Mouse (Mus musculus) testis, adult 2 months (tissue): ENCODE data around the gene Slc16a2.

Experiments
- CTCF ChIP-seq: fragments of 200-500 bp; IDR thresholded peaks from 2 replicates; pipeline ENCODE4 v1.5.1; 2012; ENCODE audit warnings: low read depth, mild to moderate bottlenecking, inconsistent platforms, low read length, moderate library complexity; ENCODE audit not compliant: control insufficient read depth, insufficient read depth, insufficient replicate concordance
- POLR2A ChIP-seq: fragments of 200-500 bp; IDR thresholded peaks from 2 replicates; pipeline ENCODE4 v1.6.1; 2012; ENCODE audit warnings: low read depth, mild to moderate bottlenecking, inconsistent platforms, low read length, moderate library complexity; ENCODE audit not compliant: control insufficient read depth

DNA sequence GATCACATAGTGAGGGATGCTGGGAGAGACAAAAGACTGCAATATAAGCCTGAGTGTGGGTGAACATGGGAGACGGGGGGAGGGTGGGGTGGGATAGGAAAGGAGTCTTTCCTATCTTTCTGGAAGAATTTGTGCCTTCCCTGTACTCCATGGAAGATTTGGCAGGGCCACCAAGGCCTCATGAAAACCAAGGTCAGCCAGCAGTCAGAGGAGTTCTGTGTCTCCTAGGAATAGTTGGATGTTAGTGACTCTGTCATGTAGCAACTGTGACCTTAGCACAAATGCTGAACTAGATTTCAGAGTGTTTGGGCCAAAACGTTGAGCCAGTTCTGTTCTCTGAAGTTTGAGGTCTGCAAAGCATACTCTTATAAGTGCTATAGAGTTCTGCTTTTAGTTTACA lies 36.1 kb downstream of the Slc16a2 start:
- TF ChIP-seq CTCF (no peak), POLR2A (no peak)
